In genomic region chr13:59946509-59946908, GRCm38 (mm10) we compare ENCODE assay signal across 18 mouse cellular contexts.
"Had no signal": no experiment of that assay in that cellular context is flagged by ENCODE, and none has a peak within 500 bp of the region (broad histone marks: within the 10 kb centered on the region; RNA-seq: fewer than 3 reads in every experiment).

No protein-coding gene starts in this region.

- ATAC-seq: liver, postnatal 0 days; lung, postnatal 0 days; midbrain, embryonic 15.5 days had no signal

- H3K27me3 ChIP-seq: neural tube, embryonic 12.5 days; neural tube, embryonic 15.5 days had no signal

- H3K27ac ChIP-seq: left cerebral cortex, adult 2 months; liver, embryonic 14.5 days; macrophage; midbrain, embryonic 12.5 days; midbrain, embryonic 15.5 days; neural tube, embryonic 12.5 days; neural tube, embryonic 15.5 days; stomach, postnatal 0 days had no signal

- H3K4me2 ChIP-seq: lung, embryonic 14.5 days; midbrain, embryonic 12.5 days; midbrain, embryonic 15.5 days; neural tube, embryonic 12.5 days; neural tube, embryonic 15.5 days had no signal

- H3K36me3 ChIP-seq: midbrain, embryonic 12.5 days; midbrain, embryonic 15.5 days; neural tube, embryonic 12.5 days; neural tube, embryonic 15.5 days had no signal

- H3K9me3 ChIP-seq: midbrain, embryonic 12.5 days; midbrain, embryonic 15.5 days; neural tube, embryonic 12.5 days; neural tube, embryonic 15.5 days had no signal

- DNase-seq: layer of hippocampus, postnatal 36 days; liver, postnatal 0 days; lung, embryonic 14.5 days; right cerebral cortex, adult 18-20 months; right cerebral cortex, postnatal 14 days; right cerebral cortex, postnatal 4 days; thymus, adult 2 months; thymus, postnatal 14 days; thymus, postnatal 4 days had no signal

- H3K4me3 ChIP-seq: left cerebral cortex, adult 2 months; midbrain, embryonic 12.5 days; midbrain, embryonic 15.5 days; neural tube, embryonic 12.5 days; neural tube, embryonic 15.5 days had no signal

- H3K4me1 ChIP-seq: neural tube, embryonic 12.5 days had no signal

- H3K9ac ChIP-seq: liver, embryonic 14.5 days; liver, postnatal 0 days; lung, embryonic 14.5 days; midbrain, embryonic 12.5 days; midbrain, embryonic 15.5 days; neural tube, embryonic 12.5 days; neural tube, embryonic 15.5 days had no signal
